Mouse (Mus musculus): ENCODE results near the gene Tbxas1.

Tbxas1 gene

DNA sequence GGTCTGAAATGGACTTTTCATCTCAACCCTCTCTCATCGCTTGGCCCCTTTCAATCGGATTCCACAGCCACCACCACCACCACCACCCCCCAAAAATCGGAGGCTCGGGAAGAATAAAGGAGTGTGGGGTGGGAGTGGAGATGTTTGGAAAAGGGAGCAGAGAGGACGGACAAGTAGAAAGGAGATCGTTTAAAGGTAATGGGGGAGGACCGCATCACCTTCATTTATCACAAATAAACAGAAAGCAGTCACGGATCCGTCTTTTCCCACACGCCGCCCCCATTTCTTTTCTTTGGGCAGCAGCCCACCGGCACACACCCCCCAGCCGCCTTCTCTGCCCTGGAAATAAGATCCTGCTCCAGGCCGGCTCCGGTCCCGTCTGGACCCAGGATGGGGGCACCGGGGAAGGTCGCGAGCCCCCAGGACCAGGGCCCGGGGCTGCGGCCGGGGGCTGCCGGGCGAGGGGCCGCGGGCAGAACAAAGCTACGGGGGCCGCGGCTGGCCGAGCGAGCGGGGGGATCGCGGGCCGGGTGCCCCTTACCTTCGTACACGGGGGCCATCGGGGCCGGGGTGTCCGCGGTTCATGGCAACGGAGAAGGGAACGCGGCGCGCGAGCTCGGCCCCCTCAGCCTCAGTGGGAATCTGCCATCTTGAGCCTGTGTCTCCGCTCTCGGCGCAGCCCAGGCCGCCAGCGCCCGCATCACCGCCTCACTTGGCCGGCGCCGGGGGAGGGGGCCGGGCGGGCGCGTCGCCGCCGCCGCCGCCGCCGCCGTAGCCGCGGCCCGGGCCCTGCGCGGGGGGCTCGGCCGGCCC is at the start of gene Tbxas1:
TSS of gene Tbxas1 (plus strand) at position 147 of the 813 bp plus-strand sequence.
- peak; percentile 79 for DNase-seq

DNA sequence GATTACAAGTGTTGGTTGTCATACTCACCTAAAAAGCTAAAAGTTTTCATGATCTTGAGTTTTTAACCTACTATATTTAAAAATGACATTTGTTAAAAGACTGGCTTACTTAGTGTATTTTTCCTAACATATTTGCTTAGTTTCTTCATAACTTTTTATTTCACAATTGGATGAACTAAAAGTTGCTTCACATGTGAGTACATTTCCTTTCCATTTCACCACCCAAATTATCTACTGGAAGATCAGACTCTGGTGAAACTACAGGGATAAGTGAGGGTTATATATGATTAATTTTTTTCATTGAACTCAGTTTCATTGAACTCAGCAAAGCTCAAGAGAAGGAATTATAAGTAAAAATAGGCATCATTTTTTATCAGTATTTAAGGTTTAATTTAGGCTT is 49.3 kb upstream of the Tbxas1 start:
- no peak for DNase-seq

DNA sequence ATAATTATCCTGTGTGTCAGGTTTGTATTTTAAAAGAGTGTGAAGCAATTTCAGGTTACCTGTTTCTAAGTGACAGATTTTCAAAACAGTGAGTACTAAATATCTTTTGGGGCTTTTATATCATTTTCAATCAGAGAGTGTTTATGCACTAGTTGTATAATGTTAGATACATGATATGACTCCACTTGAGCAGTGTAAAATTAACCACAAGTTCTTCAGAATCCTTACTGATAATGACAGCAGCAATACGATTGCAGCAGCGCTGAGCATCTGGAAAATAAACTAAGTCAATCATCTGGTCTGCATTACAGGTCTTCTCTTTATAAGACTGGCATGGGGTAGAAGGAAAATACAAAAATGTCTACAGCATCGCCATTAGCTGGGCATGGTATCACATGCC is 48.3 kb upstream of the Tbxas1 start:
- no peak for DNase-seq

DNA sequence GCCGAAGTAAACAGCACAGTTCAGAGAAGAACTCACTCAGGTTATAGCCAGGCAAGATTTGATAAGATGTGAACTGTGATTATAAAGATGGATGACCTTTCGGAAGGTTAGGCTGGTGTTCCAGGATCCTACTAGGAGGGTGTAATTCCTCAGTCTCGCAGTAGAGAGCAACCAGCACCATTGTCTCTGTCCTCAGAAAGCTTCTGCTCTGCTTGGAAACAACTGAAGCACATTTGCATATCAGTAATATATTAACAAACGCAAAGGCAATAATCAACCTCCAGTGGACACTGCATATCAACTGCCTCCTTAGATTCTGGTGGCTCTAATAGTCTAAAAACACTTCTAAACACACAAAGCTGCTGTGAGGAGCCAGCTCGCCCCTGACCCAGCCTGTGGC is 47.8 kb upstream of the Tbxas1 start:
- no peak for DNase-seq

DNA sequence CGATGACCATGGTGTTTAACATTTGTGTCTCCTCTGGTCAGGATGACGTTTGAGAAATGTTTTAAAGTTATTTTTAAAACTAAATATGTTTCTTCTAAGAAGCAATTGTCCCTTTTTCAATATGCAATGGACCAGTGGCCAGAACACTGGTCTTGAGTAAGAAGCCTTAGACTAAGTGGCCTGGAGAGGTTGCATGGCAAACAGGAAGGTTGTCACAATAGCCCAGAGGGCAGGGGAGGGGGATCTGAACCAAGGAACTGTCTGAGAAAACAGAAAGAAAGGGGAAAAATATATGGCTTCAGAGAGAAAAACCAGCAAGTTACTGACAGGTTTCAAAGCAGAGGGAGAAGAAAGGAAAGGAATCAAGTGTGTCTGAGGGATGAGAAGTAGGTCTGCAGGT is 47.0 kb upstream of the Tbxas1 start:
- DNase-seq: no peak

DNA sequence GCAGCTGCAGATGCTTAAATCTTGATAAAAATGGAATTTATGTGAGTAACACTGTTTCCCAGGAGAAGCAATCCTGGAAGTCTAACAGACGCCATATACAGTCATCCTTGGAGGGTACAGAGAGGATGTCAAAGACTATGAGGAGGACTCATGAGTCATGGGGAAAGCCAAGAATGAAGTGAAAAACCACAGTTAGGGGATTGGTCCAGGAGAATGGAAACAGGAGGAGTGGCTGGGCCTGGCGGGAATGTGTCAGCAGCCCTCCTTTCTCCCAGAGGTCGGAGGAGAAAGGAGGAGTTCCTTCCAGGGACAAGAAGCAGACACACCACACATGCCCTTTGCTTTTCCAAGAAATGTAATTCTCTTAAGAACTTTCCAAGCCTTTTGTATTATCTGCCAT is 45.8 kb upstream of the Tbxas1 start:
- no peak for DNase-seq

DNA sequence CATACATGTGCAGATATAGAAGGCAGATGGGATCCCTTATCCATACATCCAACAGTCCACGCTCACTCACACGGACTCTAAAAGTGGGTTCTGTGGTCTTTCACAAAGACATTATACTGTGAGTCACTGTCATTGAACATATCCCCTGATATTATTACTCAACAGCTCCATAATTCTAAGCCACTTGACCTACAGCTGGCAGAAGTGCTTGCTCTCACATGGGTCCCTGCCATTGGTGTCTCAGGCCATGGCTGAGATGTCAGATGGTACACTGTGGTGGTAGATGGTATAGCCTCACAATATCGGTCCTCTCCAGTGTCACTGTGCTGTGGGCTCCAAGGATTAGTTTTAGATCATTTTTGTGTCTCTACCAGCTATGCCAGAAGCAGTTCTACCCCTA is 41.5 kb upstream of the Tbxas1 start:
- no peak for DNase-seq

DNA sequence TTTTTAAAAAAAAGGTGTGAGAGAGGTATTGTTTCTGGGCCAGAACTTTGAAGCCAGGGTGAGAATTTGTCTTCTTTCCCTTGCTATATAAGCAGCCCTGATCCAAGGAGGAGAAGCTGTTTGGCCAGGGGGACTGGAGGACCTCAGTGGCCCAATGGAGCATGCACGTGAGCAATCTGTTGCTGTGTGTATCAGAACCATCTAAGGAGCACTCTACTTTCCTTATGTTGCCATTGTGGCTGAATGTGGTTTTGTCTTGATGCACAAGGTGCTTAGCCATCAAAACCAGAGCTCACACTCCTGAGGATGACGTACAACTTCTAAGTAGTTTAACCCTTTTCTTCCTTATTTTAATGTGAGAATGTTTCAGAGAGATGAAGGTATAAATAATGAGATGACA is 40.5 kb upstream of the Tbxas1 start:
- no peak for DNase-seq

DNA sequence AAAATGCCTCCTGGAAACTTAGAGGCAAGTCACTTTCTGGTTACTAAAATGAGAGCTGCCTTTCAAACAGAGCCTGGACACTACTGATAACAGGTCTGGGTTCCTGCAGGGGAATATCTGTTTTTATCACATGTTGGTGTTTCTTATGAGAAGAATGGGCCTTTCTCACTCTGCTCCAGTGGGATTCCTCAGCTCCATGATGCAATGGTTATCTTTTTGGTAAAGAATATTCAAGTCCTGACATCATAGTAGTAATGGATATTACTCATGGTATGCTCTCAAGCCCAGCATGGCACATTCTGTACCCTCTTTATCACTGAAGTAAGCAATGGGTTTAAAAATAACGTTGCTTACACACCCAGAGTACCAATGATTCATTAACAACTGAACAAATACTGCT is 40.0 kb upstream of the Tbxas1 start:
- no peak for DNase-seq

DNA sequence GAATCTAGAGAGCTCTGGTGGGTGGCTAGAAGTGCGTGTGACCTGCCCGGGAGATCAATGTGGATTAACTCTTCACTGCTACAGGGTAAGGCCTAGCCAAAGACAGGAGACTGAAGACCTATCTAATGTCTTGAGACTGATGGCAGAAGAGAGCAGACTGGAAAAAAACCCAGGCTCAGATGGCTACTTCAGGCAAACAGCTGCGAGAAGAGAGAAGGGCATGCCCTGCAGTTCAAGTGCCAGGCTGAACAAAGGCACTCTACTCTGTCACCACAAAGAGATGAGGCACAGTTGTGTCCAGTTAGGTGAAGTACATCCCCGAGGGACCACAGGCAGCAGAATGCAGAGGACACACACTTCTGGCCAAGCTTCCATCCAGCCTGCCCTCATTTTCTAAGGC is 37.1 kb upstream of the Tbxas1 start:
- no peak for DNase-seq

DNA sequence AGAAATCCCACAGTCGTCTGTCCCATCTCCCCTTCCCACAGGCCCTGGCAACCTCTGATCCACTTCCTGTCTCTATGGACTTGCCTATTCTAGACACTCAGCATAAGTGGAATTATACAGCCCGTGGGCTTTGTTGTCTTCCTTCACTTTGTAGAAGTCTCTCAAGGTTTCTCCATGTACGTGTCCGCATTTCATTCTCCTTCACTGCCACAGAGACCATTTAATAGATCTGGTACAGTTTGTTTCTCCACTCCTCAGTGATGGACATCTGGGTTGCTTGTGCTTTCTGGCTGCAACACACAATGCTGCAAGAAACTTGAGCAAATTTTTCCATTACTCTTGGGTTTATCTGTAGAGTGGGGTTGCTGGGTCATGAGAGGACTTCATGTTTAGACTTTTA is 35.3 kb upstream of the Tbxas1 start:
- no peak for DNase-seq

DNA sequence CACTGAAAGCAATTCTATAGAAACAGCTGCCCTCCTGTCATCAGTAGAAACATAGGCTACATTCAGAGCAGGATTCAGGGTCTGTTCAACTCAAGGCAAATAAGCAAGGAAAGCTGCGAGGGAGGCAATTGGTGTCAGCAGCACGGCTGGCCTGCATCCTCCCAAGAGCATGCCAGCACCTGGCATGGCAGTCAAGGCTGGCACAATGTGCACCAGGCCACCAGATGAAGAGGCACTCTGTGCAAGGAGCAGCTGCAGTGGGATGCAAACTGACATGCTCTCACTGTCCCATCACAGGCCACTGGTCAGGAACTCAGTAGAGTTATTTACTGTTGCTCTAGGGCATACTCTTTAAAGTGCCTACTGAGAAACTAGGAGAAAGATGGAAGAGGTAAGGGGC is 34.8 kb upstream of the Tbxas1 start:
- no peak for DNase-seq

DNA sequence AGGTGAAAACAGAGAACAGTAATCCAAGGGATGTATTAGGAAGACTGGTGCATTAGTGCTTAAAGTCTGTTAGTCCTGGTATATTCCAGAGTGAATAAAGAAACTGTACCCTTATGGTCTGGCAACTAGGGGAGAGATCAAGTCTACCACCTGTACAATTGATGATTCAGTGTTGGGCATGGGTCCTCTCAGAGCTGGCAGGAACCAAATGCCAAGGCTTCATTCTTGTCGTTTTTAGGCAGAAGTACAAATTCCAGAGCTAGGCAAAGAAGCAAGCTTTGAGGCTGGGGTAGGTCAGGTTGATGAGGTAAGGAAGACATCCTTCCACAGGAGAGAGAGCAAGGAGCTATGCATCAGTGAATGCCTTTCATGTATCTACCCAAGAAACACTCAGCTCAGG is 34.4 kb upstream of the Tbxas1 start:
- DNase-seq: no peak

DNA sequence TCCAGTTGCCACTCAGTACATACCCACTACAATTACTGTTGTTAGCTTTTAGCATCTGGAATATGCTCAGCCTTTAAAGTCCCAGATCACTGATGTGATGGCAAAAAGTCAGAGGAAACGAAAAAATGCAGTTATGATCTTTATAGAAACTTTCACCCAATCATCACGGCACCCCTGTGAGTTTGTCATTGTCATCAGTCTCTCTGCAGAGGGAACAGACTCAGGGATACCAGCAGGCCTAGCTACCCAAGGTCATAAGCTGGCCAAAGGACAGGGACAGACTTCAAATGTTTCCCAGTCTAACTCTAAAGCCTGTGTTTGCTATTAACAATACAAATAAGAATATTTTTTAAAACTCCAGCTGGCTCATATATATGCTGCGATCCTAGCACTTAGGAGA is 33.7 kb upstream of the Tbxas1 start:
- DNase-seq: no peak

DNA sequence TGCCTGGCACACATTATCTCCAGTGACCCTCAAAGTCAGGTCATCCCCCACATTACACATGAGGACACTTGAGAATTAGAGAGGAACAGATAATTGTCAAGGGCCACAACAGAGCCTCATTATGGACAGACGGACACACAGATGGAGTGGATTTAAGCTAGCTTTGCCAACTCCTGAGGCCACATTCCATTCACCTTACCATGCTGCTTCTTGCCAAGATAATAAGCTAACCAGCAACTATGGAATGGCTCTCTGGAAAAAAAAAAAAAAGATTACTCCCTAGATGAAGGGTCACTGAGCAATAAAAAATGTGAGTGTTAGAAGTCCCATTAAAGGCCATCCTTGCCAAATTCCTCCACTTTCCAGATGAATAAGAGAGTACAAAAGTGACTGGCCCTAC is 30.1 kb upstream of the Tbxas1 start:
- no peak for DNase-seq

DNA sequence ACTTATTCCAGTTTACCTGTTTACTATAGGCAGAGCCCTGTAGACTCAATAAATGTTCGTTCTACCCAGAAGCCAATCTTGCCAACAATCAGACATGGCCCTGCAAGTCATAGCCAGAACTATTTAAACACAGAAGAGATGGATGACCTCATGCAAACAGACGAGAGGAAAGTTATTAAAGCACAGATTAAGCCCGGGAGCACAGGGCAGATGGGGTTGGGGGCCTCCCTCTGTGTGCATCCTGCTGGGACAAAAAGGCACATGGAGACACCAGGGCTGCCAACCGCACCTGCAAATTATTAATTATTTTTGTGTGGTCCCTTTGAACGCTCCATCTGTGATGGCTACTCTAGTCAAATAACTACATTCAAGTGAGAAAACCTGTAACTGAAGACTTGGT is 29.3 kb upstream of the Tbxas1 start:
- DNase-seq: no peak

DNA sequence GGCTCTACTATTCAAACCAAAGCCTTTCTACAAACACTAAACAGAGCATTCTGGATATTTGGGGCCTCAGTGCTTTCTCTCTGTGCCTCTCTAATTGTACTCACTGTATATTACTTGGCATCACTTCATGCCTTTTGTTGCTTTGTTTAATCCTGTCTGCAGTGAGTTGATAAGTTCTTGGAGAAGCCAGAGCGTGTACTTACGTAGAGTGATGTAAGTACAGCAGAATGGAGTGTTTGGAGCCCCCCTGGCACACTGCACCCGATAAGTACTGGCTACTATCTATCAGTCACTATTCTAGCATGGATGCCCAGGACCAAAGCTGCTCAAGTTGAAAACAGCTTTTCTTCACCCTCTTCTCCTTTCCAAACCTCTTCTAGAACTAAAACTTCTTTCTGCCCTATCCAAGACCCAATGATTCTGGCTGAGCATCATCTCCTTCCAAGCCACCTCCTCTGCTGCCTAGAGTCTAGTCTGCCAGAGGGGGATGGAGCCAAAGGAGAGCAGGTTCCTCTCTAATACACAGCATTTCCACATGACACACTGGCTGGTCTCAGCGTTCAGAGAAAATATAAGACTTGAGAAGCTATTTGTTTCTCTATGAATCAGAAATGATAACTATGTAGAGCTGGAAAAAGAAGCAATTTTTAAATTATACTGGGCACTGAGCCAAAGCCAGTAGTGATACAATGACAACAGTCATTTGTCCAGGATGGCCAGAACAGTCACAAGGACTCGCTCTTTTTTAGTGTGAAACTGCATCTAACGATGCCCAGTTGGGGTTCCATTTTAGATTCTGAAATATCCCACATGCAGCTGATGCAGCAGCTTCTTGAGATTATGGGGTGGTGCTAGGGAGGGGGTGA is 28.6 kb upstream of the Tbxas1 start:
- no peak for DNase-seq

DNA sequence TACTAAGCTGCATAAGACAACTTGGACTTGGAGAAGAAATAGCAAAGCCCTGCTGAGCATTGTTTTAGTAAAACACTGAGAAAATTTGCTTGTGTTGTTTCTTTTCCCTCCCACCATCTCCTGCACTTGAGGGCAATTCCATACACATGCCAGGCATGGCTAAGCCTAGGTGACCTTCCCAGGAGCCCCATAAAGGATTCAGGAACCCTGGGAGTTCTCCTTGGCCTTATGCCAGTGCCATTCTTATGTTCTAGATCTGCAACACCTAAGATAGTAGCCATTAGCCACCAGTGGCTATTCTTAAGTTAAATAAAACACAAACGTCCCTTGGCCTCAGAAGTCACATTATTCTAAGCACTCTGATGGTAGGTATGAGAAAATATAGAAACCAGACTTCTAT is 27.8 kb upstream of the Tbxas1 start:
- DNase-seq: no peak

DNA sequence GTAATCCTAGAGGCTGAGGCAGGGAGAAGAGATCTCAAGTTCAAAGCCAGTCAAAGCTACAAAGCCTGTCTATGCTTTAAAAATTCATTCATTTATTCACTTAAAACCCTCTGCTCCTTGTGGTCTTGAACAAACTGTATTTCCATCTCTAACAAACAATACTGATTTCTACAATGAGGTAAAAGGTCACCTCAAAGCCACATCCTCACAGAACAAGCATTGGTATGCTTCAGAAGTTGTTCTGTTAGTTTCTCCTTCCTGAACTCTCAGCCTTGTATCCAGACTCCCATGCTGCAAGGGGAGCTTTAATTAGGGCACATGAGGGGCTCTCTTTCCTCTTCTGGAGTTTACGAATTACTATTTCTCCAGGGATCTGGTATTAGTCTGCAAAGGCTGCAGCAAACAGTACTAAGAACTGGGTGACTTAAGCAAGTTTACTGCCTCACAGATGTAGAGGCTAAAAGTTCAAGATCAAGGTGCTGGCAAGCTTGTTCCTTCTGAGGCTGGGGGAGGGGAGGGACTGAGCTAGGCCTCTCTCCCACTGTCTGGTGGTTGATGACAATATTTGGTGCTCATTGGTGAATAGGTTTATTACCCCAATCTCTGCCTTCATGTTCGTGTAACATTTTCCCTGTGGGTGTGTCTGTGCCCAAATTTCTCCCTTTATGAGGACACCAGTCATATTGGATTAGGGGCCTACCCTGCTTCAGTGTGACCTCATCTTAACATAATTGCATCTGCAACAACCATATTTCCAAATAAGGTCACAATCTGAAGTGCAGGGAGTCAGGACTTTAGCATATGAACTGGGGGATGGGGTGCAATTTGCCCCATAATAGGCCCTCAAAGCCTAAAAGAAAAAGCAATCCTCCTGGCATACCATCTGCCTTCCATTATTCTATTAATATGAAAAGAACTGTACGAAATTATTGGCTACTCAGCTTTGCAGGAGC is 27.0 kb upstream of the Tbxas1 start:
- DNase-seq: peak; percentile 25

DNA sequence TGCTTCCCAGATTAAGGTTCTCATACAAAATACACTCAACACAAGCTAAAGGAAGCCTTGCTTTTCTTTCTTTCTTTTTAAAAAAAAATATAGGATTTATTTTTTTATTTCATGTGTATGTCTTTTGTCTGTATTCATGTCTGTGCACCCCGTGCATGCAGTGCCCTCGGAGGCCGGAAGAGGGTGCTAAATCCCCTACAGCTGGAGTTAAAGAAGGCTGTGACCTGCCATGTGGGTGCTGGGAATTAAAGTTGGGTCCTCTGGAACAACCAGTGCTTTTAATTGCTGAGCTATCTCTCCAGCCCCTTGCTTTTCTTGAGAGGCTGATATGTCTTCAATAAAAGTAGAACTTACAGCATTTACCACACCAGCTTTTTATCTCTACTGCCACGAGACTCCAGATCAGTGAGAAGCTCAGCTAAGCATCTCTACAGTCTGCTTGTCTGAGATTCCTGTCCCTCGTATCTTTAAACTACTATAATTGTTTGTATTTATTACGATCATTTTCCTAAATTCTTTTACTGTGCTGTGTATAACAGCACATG is 24.4 kb upstream of the Tbxas1 start:
- DNase-seq: no peak

DNA sequence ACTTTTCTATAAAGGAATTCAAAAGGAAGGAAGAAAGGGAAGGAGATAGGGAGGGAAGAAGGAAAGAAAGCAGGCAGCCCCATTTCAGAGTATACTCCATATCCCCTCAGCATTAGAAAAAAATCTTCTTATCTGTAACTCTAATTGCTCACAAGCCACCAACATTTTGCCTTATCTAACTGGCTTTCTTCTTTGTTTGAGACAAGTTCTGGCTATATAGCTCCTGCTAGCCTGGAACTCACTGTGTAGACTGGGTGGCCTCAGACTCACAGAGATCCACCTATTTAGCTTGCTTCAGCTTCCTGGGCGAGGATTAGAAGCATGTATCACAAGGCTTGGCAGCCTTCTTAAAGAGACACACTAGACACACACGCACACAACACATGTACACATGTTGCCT is 23.5 kb upstream of the Tbxas1 start:
- DNase-seq: no peak

DNA sequence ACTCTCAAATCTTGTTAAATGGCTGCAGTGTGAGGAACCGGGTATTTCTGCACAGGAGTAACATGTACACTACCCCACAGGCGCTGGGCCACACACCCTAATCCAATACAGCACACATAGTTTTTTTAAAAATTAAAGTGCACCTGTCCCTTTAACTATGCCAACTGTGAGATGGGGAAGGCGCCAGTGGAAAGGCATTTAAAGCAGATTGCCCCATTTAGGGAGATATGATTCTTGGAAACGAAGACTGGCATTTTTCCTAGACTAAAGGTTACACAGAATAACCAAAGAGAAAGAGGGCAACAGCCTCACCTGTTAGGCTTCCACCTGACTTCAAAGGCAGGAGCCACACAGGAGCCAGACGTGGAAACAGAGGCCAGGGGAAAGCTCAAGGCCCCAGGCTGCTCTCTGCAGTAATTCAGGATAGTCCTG is 21.6 kb upstream of the Tbxas1 start:
- DNase-seq: no peak

DNA sequence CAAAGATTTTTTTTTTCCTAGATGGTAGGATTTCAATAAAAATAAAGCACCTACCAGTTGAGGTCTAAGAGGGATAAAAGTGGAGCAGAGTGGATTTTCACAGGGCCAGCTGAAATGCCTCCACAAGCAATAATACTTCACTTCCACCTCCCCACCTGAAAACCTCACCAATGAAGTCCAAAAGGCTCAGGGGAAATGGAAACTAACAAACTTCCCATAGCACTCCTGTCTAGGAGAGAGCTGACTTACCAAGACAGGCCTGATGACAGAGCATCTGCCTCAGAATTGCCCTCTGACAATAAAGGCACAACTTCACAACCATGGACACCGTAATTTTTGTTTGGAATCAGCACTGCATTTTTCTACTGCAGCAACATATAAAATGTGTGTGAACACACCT is 15.4 kb upstream of the Tbxas1 start:
- DNase-seq: no peak

Data from embryo, embryonic 11 days (tissue).